Mouse (Mus musculus): ENCODE data around the gene Scd3. TPM values are rescaled to one million over a fixed set of nuclear protein-coding genes. Genes with fewer than 3 reads are reported as not detected.
A peak's percentile ranks its signal among the peaks of the same experiment; 100 is the strongest.

Gene Scd3
- polyA plus RNA-seq, 1 experiment from 2014 or later = 0.28 TPM

GRCm38 (mm10) chr19:44257377-44257966 lies 54.4 kb downstream of the Scd3 start:
- TF ChIP-seq CTCF (IDR thresholded peaks at IDR 0.05; ENCODE audit: low read depth) = no peak
- DNase-seq (ENCODE audit: low spot score) = no peak
- Histone ChIP-seq H3K4me2 (ENCODE audit: low read length) (no peak overlapping the region), H3K4me3 (replicated peaks; ENCODE audit: low read depth, low read length) (no peak overlapping the region), H3K4me1 (replicated peaks; ENCODE audit: insufficient read depth, low read length) (no peaks in the 10 kb centered on the region), H3K9me3 (replicated peaks; ENCODE audit: low read length) (no peaks in the 10 kb centered on the region), H3K27ac (no peak overlapping the region), H3K9ac (ENCODE audit: low read depth, low read length) (no peak overlapping the region), H3K36me3 (ENCODE audit: insufficient read depth, low read length) (no peaks in the 10 kb centered on the region), H3K27me3 (ENCODE audit: insufficient read depth, low read length) (no peaks in the 10 kb centered on the region)
- 84% methylated on average over 13 of the region's 13 CpGs for WGBS
- no peak for ATAC-seq (replicated peaks; ENCODE audit: low FRiP score, low read depth)

- Histone ChIP-seq H3K4me3 (replicated peaks; ENCODE audit: low read depth, low read length) (no peak overlapping the region), H3K9ac (ENCODE audit: low read depth, low read length) (no peak overlapping the region), H3K36me3 (ENCODE audit: insufficient read depth, low read length) (no peaks in the 10 kb centered on the region), H3K4me2 (ENCODE audit: low read length) (no peak overlapping the region), H3K27me3 (ENCODE audit: insufficient read depth, low read length) (no peaks in the 10 kb centered on the region), H3K27ac (no peak overlapping the region), H3K9me3 (replicated peaks; ENCODE audit: low read length) (no peaks in the 10 kb centered on the region), H3K4me1 (replicated peaks; ENCODE audit: insufficient read depth, low read length) (no peaks in the 10 kb centered on the region)
- DNase-seq (ENCODE audit: low spot score) = no peak
- no peak for TF ChIP-seq CTCF (IDR thresholded peaks at IDR 0.05; ENCODE audit: low read depth)
- WGBS = 78% methylated on average over 4 of the region's 4 CpGs
- ATAC-seq (replicated peaks; ENCODE audit: low FRiP score, low read depth) = no peak
These were observed 56.4 kb downstream of the Scd3 start for GRCm38 (mm10) chr19:44259484-44259883.

- ATAC-seq (replicated peaks; ENCODE audit: low FRiP score, low read depth) (no peak), DNase-seq (ENCODE audit: low spot score) (no peak)
- H3K9ac ChIP-seq (ENCODE audit: low read depth, low read length) = no peak overlapping the region
- no peak overlapping the region for H3K27ac ChIP-seq
- WGBS = 76% methylated on average over 5 of the region's 5 CpGs
- no peaks in the 10 kb centered on the region for H3K36me3 ChIP-seq (ENCODE audit: insufficient read depth, low read length)
- no peaks in the 10 kb centered on the region for H3K4me1 ChIP-seq (replicated peaks; ENCODE audit: insufficient read depth, low read length)
- TF ChIP-seq CTCF (IDR thresholded peaks at IDR 0.05; ENCODE audit: low read depth) = peak; percentile 36; the same call in 1 of the 2 replicates
- no peaks in the 10 kb centered on the region for H3K27me3 ChIP-seq (ENCODE audit: insufficient read depth, low read length)
- no peaks in the 10 kb centered on the region for H3K9me3 ChIP-seq (replicated peaks; ENCODE audit: low read length)
- H3K4me3 ChIP-seq (replicated peaks; ENCODE audit: low read depth, low read length) = no peak overlapping the region
- no peak overlapping the region for H3K4me2 ChIP-seq (ENCODE audit: low read length)
These were observed 57.4 kb downstream of the Scd3 start for GRCm38 (mm10) chr19:44260487-44260886.

DNA sequence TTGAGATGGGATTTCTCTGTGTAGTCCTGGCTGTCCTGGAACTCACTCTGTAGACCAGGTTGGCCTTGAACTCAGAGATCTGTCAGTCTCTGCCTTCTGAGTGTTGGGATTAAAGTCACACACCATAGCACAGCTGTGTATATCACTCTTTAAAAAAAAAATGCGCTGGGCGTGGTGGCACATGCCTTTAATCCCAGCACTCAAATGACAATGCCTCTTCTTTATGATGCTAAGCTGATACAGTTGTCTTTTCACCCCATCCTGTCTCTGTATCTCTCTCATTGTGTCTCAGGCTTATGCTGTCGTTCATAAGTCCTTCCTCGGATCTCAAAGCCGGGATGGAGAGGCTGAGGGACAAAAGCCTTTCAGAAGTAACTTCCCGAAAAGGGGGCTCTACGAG lies 58.7 kb downstream of the Scd3 start:
- H3K36me3 ChIP-seq (ENCODE audit: insufficient read depth, low read length) = no peaks in the 10 kb centered on the region
- no peak overlapping the region for H3K27ac ChIP-seq
- ATAC-seq (replicated peaks; ENCODE audit: low FRiP score, low read depth) = no peak
- H3K27me3 ChIP-seq (ENCODE audit: insufficient read depth, low read length) = no peaks in the 10 kb centered on the region
- H3K4me2 ChIP-seq (ENCODE audit: low read length) = no peak overlapping the region
- DNase-seq (ENCODE audit: low spot score) = no peak
- TF ChIP-seq CTCF (IDR thresholded peaks at IDR 0.05; ENCODE audit: low read depth) = no peak
- H3K9ac ChIP-seq (ENCODE audit: low read depth, low read length) = no peak overlapping the region
- H3K4me3 ChIP-seq (replicated peaks; ENCODE audit: low read depth, low read length) = no peak overlapping the region
- 84% methylated on average over 7 of the region's 7 CpGs for WGBS
- no peaks in the 10 kb centered on the region for H3K4me1 ChIP-seq (replicated peaks; ENCODE audit: insufficient read depth, low read length)
- H3K9me3 ChIP-seq (replicated peaks; ENCODE audit: low read length) = no peaks in the 10 kb centered on the region

DNA sequence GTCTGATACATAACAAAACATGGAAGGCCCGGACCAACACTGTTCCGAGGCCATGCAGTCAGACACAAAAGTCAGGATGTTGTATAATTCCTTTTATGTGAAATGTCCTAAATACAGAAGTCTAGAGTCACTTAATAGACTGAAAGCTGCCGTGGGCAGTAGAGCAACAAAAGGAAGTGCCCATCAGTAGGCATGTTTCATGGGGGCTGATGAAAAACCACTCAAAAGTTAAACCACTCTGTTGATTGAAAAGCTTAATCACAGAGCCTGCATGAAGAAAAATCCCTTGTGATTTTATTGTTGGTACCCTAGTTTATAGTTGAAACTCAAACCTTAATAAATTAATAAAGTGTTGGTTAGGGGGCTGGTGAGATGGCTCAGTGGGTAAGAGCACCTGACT lies 60.5 kb downstream of the Scd3 start:
- 73% methylated on average over 3 of the region's 3 CpGs for WGBS

DNA sequence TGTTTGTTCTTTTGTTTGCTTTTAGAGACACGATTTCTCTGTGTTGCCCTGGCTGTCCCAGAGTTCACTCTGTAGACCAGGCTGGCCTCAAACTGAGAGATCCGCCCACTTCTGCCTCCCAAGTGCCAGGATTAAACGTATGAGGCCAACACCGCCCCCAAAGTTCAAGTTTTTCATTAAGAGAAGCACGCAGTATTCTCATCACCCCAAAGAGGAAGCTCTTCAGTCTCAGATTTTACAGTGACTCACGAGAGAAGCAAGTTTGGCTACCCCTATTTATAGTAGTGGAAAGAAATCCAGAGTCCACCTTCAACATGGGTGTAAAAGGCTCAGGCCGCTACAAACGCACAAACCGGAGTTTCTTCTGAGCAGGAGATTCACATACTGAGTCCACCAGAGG lies 61.2 kb downstream of the Scd3 start:
- H3K36me3 ChIP-seq (ENCODE audit: insufficient read depth, low read length) = no peaks in the 10 kb centered on the region
- no peak for ATAC-seq (replicated peaks; ENCODE audit: low FRiP score, low read depth)
- H3K27ac ChIP-seq = no peak overlapping the region
- no peak for DNase-seq (ENCODE audit: low spot score)
- no peak for TF ChIP-seq CTCF (IDR thresholded peaks at IDR 0.05; ENCODE audit: low read depth)
- H3K9me3 ChIP-seq (replicated peaks; ENCODE audit: low read length) = no peaks in the 10 kb centered on the region
- H3K4me1 ChIP-seq (replicated peaks; ENCODE audit: insufficient read depth, low read length) = peaks cover 6% of the 10 kb centered on the region; the same call in 1 of the 2 replicates
- 70% methylated on average over 9 of the region's 9 CpGs for WGBS
- no peaks in the 10 kb centered on the region for H3K27me3 ChIP-seq (ENCODE audit: insufficient read depth, low read length)
- H3K4me3 ChIP-seq (replicated peaks; ENCODE audit: low read depth, low read length) = no peak overlapping the region
- no peak overlapping the region for H3K9ac ChIP-seq (ENCODE audit: low read depth, low read length)
- no peak overlapping the region for H3K4me2 ChIP-seq (ENCODE audit: low read length)

More for the DNA sequence above, 60.5 kb downstream of the Scd3 start:
- H3K9me3 ChIP-seq (replicated peaks; ENCODE audit: low read length) = no peaks in the 10 kb centered on the region
- peaks cover 6% of the 10 kb centered on the region; the same call in 1 of the 2 replicates for H3K4me1 ChIP-seq (replicated peaks; ENCODE audit: insufficient read depth, low read length)
- H3K9ac ChIP-seq (ENCODE audit: low read depth, low read length) = no peak overlapping the region
- no peak overlapping the region for H3K4me3 ChIP-seq (replicated peaks; ENCODE audit: low read depth, low read length)
- no peak overlapping the region for H3K4me2 ChIP-seq (ENCODE audit: low read length)
- TF ChIP-seq CTCF (IDR thresholded peaks at IDR 0.05; ENCODE audit: low read depth) = no peak
- ATAC-seq (replicated peaks; ENCODE audit: low FRiP score, low read depth) = no peak
- DNase-seq (ENCODE audit: low spot score) = no peak
- no peaks in the 10 kb centered on the region for H3K27me3 ChIP-seq (ENCODE audit: insufficient read depth, low read length)
- no peaks in the 10 kb centered on the region for H3K36me3 ChIP-seq (ENCODE audit: insufficient read depth, low read length)
- H3K27ac ChIP-seq = no peak overlapping the region

DNA sequence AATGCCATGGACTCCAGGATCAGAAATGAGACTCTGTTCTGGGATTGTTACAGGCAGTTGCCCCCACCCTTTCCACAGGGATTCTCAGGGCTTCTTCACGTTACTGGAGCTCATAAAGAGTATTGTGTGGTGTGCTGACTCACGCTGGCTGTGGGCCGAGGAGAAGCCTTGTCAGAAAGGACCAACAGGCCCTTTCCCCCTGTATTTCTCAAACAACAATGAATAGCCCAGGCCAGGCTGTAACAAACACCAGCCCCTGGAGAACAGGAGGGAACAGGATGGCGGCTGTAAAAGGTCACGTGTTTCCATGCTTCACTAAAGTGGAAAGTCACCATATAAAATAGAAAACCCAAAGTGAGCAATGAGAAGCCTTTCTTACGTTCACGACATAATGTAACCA lies 62.2 kb downstream of the Scd3 start:
- Histone ChIP-seq H3K4me1 (replicated peaks; ENCODE audit: insufficient read depth, low read length) (peaks cover 6% of the 10 kb centered on the region; the same call in 1 of the 2 replicates), H3K27me3 (ENCODE audit: insufficient read depth, low read length) (no peaks in the 10 kb centered on the region), H3K9ac (ENCODE audit: low read depth, low read length) (no peak overlapping the region), H3K4me3 (replicated peaks; ENCODE audit: low read depth, low read length) (no peak overlapping the region), H3K4me2 (ENCODE audit: low read length) (no peak overlapping the region), H3K9me3 (replicated peaks; ENCODE audit: low read length) (no peaks in the 10 kb centered on the region), H3K36me3 (ENCODE audit: insufficient read depth, low read length) (no peaks in the 10 kb centered on the region), H3K27ac (no peak overlapping the region)
- DNase-seq (ENCODE audit: low spot score) (no peak), ATAC-seq (replicated peaks; ENCODE audit: low FRiP score, low read depth) (no peak)
- TF ChIP-seq CTCF (IDR thresholded peaks at IDR 0.05; ENCODE audit: low read depth) = no peak
- WGBS = 49% methylated on average over 7 of the region's 7 CpGs
